ENCODE assay signal across 8 mouse cellular contexts in genomic region chr19:37551040-37551566, GRCm38 (mm10). TPM values are rescaled to one million over a fixed set of nuclear protein-coding genes. Genes with fewer than 3 reads are reported as not detected.
DNase-seq lines count a peak whose midpoint lies in the region; ATAC-seq and TF ChIP-seq lines count a peak whose summit lies in the region.

No protein-coding gene starts in this region.

- H3K27ac ChIP-seq in cerebellum, adult 2 months (ENCODE audit: insufficient read depth, low read length) = peak overlapping the region; percentile 97; the same call in 1 of the 2 replicates
- no peak overlapping the region for H3K27ac ChIP-seq in neural tube, embryonic 11.5 days (ENCODE audit: low read depth, low read length)
- H3K27ac ChIP-seq in limb, embryonic 15.5 days = no peak overlapping the region
- H3K27ac ChIP-seq in stomach, postnatal 0 days (replicated peaks) = no peak overlapping the region

- H3K9ac ChIP-seq in neural tube, embryonic 11.5 days (ENCODE audit: low read length) = no peak overlapping the region
- H3K9ac ChIP-seq in limb, embryonic 15.5 days = peak overlapping the region; percentile 51; the same call in 1 of the 2 replicates
- peak overlapping the region; percentile 84 for H3K9ac ChIP-seq in stomach, postnatal 0 days (ENCODE audit: low read length)

- no peaks in the 10 kb centered on the region for H3K27me3 ChIP-seq in cerebellum, adult 2 months (ENCODE audit: control insufficient read depth, insufficient read depth, low read length)
- H3K27me3 ChIP-seq in neural tube, embryonic 11.5 days (ENCODE audit: control insufficient read depth, insufficient read depth, low read length) = no peaks in the 10 kb centered on the region
- peaks cover 4% of the 10 kb centered on the region; the same call in 1 of the 2 replicates for H3K27me3 ChIP-seq in limb, embryonic 15.5 days
- H3K27me3 ChIP-seq in stomach, postnatal 0 days (ENCODE audit: control insufficient read depth, insufficient read depth, low read length) = no peaks in the 10 kb centered on the region

- H3K4me2 ChIP-seq in neural tube, embryonic 11.5 days (ENCODE audit: low read depth) = peak overlapping the region; percentile 85
- H3K4me2 ChIP-seq in limb, embryonic 15.5 days = peak overlapping the region; percentile 99
- H3K4me2 ChIP-seq in stomach, postnatal 0 days (replicated peaks; ENCODE audit: low read depth) = peak overlapping the region; percentile 91

- DNase-seq in cerebellum, adult 2 months = no peak
- no peak for DNase-seq in cerebellum, postnatal 10 days
- no peak for DNase-seq in neural tube, embryonic 11.5 days (ENCODE audit: low spot score)
- DNase-seq in neural tube, embryonic 10.5 days (ENCODE audit: extremely low spot score, low spot score) = no peak
- no peak for DNase-seq in stomach, postnatal 0 days (ENCODE audit: low spot score)
- no peak for DNase-seq in Muller cell, postnatal 12 days (ENCODE audit: inconsistent ontology term)
- no peak for DNase-seq in layer of hippocampus, postnatal 36 days

- no peaks in the 10 kb centered on the region for H3K4me1 ChIP-seq in cerebellum, adult 2 months (ENCODE audit: control insufficient read depth, insufficient read depth, low read length)
- H3K4me1 ChIP-seq in neural tube, embryonic 11.5 days (ENCODE audit: control insufficient read depth, insufficient read depth, low read length) = no peaks in the 10 kb centered on the region
- H3K4me1 ChIP-seq in limb, embryonic 15.5 days = peaks cover 10% of the 10 kb centered on the region
- H3K4me1 ChIP-seq in stomach, postnatal 0 days (replicated peaks; ENCODE audit: control insufficient read depth, insufficient read depth) = no peaks in the 10 kb centered on the region

- ATAC-seq in neural tube, embryonic 11.5 days (ENCODE audit: insufficient read depth, low FRiP score, low TSS enrichment) = no peak
- ATAC-seq in limb, embryonic 15.5 days (ENCODE audit: insufficient number of reproducible peaks, low FRiP score, low TSS enrichment, low read depth) = no peak
- ATAC-seq in stomach, postnatal 0 days (ENCODE audit: low FRiP score, low TSS enrichment) = no peak

- H3K9me3 ChIP-seq in neural tube, embryonic 11.5 days (ENCODE audit: control insufficient read depth, low read length) = no peaks in the 10 kb centered on the region
- H3K9me3 ChIP-seq in limb, embryonic 15.5 days = no peaks in the 10 kb centered on the region
- no peaks in the 10 kb centered on the region for H3K9me3 ChIP-seq in stomach, postnatal 0 days (ENCODE audit: control insufficient read depth, low read length)

- no peaks in the 10 kb centered on the region for H3K36me3 ChIP-seq in neural tube, embryonic 11.5 days (ENCODE audit: control insufficient read depth, insufficient read depth, low read length)
- no peaks in the 10 kb centered on the region for H3K36me3 ChIP-seq in limb, embryonic 15.5 days
- H3K36me3 ChIP-seq in stomach, postnatal 0 days (ENCODE audit: control insufficient read depth, insufficient read depth, low read length) = no peaks in the 10 kb centered on the region

- no peak for TF ChIP-seq POLR2A in cerebellum, adult 2 months (IDR thresholded peaks at IDR 0.05; ENCODE audit: borderline replicate concordance, insufficient read depth, low read length)

- 15% methylated on average over 8 of the region's 8 CpGs for WGBS in cerebellum, adult 2 months
- WGBS in neural tube, embryonic 11.5 days = 15% methylated on average over 8 of the region's 8 CpGs
- 14% methylated on average over 8 of the region's 8 CpGs for WGBS in limb, embryonic 15.5 days
- 19% methylated on average over 8 of the region's 8 CpGs for WGBS in stomach, postnatal 0 days

- no peak for TF ChIP-seq CTCF in cerebellum, adult 2 months (IDR thresholded peaks at IDR 0.05; ENCODE audit: borderline replicate concordance, insufficient read depth, low read depth, low read length)
- TF ChIP-seq CTCF in stomach, postnatal 0 days (IDR thresholded peaks at IDR 0.05; ENCODE audit: low read depth) = no peak

- TF ChIP-seq EP300 in stomach, postnatal 0 days (optimal IDR thresholded peaks at IDR 0.05) = no peak

- H3K4me3 ChIP-seq in cerebellum, adult 2 months (replicated peaks; ENCODE audit: insufficient read depth, low read depth, low read length) = peak overlapping the region; percentile 88
- H3K4me3 ChIP-seq in neural tube, embryonic 11.5 days (ENCODE audit: low read depth, low read length) = peak overlapping the region; percentile 69
- peak overlapping the region; percentile 85 for H3K4me3 ChIP-seq in limb, embryonic 15.5 days
- H3K4me3 ChIP-seq in stomach, postnatal 0 days (ENCODE audit: low read depth, low read length) = peak overlapping the region; percentile 86

RNA-seq across cellular contexts. Expression of gene Exoc6, which starts 0.9 kb away (rescaled TPM):
- 12.8 and 13.1 TPM in 2 replicates for polyA plus RNA-seq in cerebellum, adult 2 months (2012; rRNA removed)
- 11.8 and 12.6 TPM in 2 replicates for polyA plus RNA-seq in neural tube, embryonic 11.5 days (2014; fragmentation: Nextera tagmentation; extraction: Ambion mirVana)
- 7.9 and 10.0 TPM in 2 replicates for polyA plus RNA-seq in limb, embryonic 15.5 days (2015; fragmentation: Nextera tagmentation; extraction: Ambion mirVana)
- 8.7 and 9.0 TPM in 2 replicates for polyA plus RNA-seq in stomach, postnatal 0 days (2015; fragmentation: Nextera tagmentation; extraction: Ambion mirVana)
- 10 to 100 TPM; 48.1 to 52.3 TPM for total RNA-seq in layer of hippocampus, postnatal 36 days (2021)
